Mouse (Mus musculus) urinary bladder, adult 2 months (tissue): ENCODE measurements around the gene Abcc3. TPM values are rescaled to one million over a fixed set of nuclear protein-coding genes. Genes with fewer than 3 reads are reported as not detected.

Experiments
- DNase-seq: peaks from one replicate; pipeline ENCODE4 v3.0.0; 2022; ENCODE audit warnings: low spot score
- polyA plus RNA-seq: library from polyadenylated mRNA; depleted of rRNA; stranded (reverse); fragments of >200 nt; gene quantifications from 2 replicates; pipeline ENCODE4 v1.2.3, GENCODE M21; 2012; rRNA removed

The Abcc3 gene
- polyA plus RNA-seq, 1 experiment = 84.7 TPM

- no peak for DNase-seq
Observed at GRCm38 (mm10) chr11:94326961-94327411, 65.8 kb downstream of the Abcc3 start.

- no peak for DNase-seq
Observed at GRCm38 (mm10) chr11:94324618-94325017, 68.2 kb downstream of the Abcc3 start.

GRCm38 (mm10) chr11:94323271-94323925 is 69.4 kb downstream of the Abcc3 start:
- no peak for DNase-seq

GRCm38 (mm10) chr11:94322636-94323035 is 70.2 kb downstream of the Abcc3 start:
- no peak for DNase-seq

- peak; percentile 97 for DNase-seq
Observed at GRCm38 (mm10) chr11:94321931-94322400, 70.8 kb downstream of the Abcc3 start, which contains the start of gene Luc7l3. TSS of gene Luc7l3 (minus strand) at chr11:94321988.

- no peak for DNase-seq
Observed at GRCm38 (mm10) chr11:94320969-94321930, 71.5 kb downstream of the Abcc3 start.

GRCm38 (mm10) chr11:94318056-94318455 is 74.7 kb downstream of the Abcc3 start:
- DNase-seq = no peak

- no peak for DNase-seq
Observed at GRCm38 (mm10) chr11:94317515-94317914, 75.3 kb downstream of the Abcc3 start.

- no peak for DNase-seq
Observed at GRCm38 (mm10) chr11:94317014-94317413, 75.8 kb downstream of the Abcc3 start.

- no peak for DNase-seq
Observed at GRCm38 (mm10) chr11:94316528-94316927, 76.3 kb downstream of the Abcc3 start.

- DNase-seq = no peak
Observed at GRCm38 (mm10) chr11:94315308-94315707, 77.5 kb downstream of the Abcc3 start.

GRCm38 (mm10) chr11:94314098-94314652 is 78.6 kb downstream of the Abcc3 start:
- no peak for DNase-seq

GRCm38 (mm10) chr11:94312733-94313132 is 80.1 kb downstream of the Abcc3 start:
- no peak for DNase-seq

- no peak for DNase-seq
Observed at GRCm38 (mm10) chr11:94294996-94295845, 97.6 kb downstream of the Abcc3 start.

Other genes starting within 250 kb of the Abcc3 start
- 36.6 and 36.9 TPM in 2 replicates for gene Tob1, start 181.5 kb downstream of the Abcc3 start, polyA plus RNA-seq
- 3.6 and 4.7 TPM in 2 replicates for gene Wfikkn2, start 147.0 kb downstream of the Abcc3 start, polyA plus RNA-seq
- not detected in 2 replicates for gene Gm21885, start 111.1 kb downstream of the Abcc3 start, polyA plus RNA-seq
- gene Luc7l3, start 71.0 kb downstream of the Abcc3 start, polyA plus RNA-seq = 84.6 and 102 TPM in 2 replicates
- gene Ankrd40, start 65.0 kb downstream of the Abcc3 start, polyA plus RNA-seq = 65.6 and 75.4 TPM in 2 replicates
- 2.6 and 2.9 TPM in 2 replicates for gene Cacna1g, start 81.2 kb upstream of the Abcc3 start, polyA plus RNA-seq
- 0.06 TPM in 1 of 2 replicates, not detected in the other for gene Spata20, start 93.2 kb upstream of the Abcc3 start, polyA plus RNA-seq
- 28.5 and 34.1 TPM in 2 replicates for gene Epn3, start 107.0 kb upstream of the Abcc3 start, polyA plus RNA-seq
- gene Mycbpap, start 128.7 kb upstream of the Abcc3 start, polyA plus RNA-seq = 1.7 and 2.0 TPM in 2 replicates
- 14.3 and 16.7 TPM in 2 replicates for gene Rsad1, start 156.3 kb upstream of the Abcc3 start, polyA plus RNA-seq
- 0.17 and 0.29 TPM in 2 replicates for gene Chad, start 172.1 kb upstream of the Abcc3 start, polyA plus RNA-seq
- 29.6 and 31.8 TPM in 2 replicates for gene Acsf2, start 208.9 kb upstream of the Abcc3 start, polyA plus RNA-seq
- 62.8 and 64.7 TPM in 2 replicates for gene Lrrc59, start 236.8 kb upstream of the Abcc3 start, polyA plus RNA-seq